Mouse (Mus musculus) heart, postnatal 0 days (tissue): ENCODE measurements around the gene Tfb1m.

Experiments used
- CTCF ChIP-seq: IDR thresholded peaks from 2 replicates; pipeline ENCODE4 v1.5.1; 2016; ENCODE audit warnings: antibody characterized with exemption, control low read depth, low read depth
- EP300 ChIP-seq: IDR thresholded peaks from 2 replicates; pipeline ENCODE4 v1.6.1; 2016; ENCODE audit warnings: antibody characterized with exemption, low read depth

GRCm38 (mm10) chr17:3499468-3499867 lies 58.1 kb downstream of the Tfb1m start:
- no peak for TF ChIP-seq CTCF
- TF ChIP-seq EP300 = no peak
